Mouse (Mus musculus): Measurements from ENCODE around the gene Hps4.

GRCm38 (mm10) chr5:112359520-112359919, 16.6 kb downstream of the Hps4 start:
- TF ChIP-seq POLR2A (IDR thresholded peaks at IDR 0.05; ENCODE audit: low read depth, low read length) (no peak), CTCF (IDR thresholded peaks at IDR 0.05; ENCODE audit: extremely low read depth, insufficient read depth, insufficient read length, insufficient replicate concordance) (no peak)

All from spleen, adult 2 months (tissue).